Mouse (Mus musculus) heart, adult 2 months (tissue): ENCODE data around the gene Bloc1s3. TPM values are rescaled to one million over a fixed set of nuclear protein-coding genes. Genes with fewer than 3 reads are reported as not detected.
A peak's percentile ranks its signal among the peaks of the same experiment; 100 is the strongest.

ENCODE experiments used
- DNase-seq, 2 experiments: peaks; one replicate each; pipeline ENCODE4 v3.0.0; 2021
- H3K27ac ChIP-seq: fragments of 200-600 bp; 2 replicates; pipeline ENCODE4 v1.8.1; 2022
- H3K27me3 ChIP-seq: fragments of 200-500 bp; 2 replicates; pipeline ENCODE4 v1.6.1; 2012; ENCODE audit warnings: mild to moderate bottlenecking, low read length, inconsistent platforms, mixed read lengths; ENCODE audit not compliant: control insufficient read depth, insufficient read depth
- H3K36me3 ChIP-seq: fragments of 200-500 bp; 2 replicates; pipeline ENCODE4 v1.6.1; 2012; ENCODE audit warnings: low read length, inconsistent platforms; ENCODE audit not compliant: control insufficient read depth, insufficient read depth
- H3K4me1 ChIP-seq: fragments of 200-500 bp; 2 replicates; pipeline ENCODE4 v1.6.1; 2011; ENCODE audit warnings: low read length; ENCODE audit not compliant: control insufficient read depth, insufficient read depth
- H3K4me3 ChIP-seq: fragments of 200-600 bp; 2 replicates; pipeline ENCODE4 v1.8.1; 2022
- H3K79me2 ChIP-seq: fragments of 200-500 bp; replicated peaks from 2 replicates; pipeline ENCODE4 v1.6.1; 2012; ENCODE audit warnings: mild to moderate bottlenecking, inconsistent platforms, low read length, moderate library complexity, mixed read lengths; ENCODE audit not compliant: control insufficient read depth, insufficient read depth
- H3K9ac ChIP-seq: fragments of 200-500 bp; 2 replicates; pipeline ENCODE4 v1.6.1; 2012; ENCODE audit warnings: low read depth, mild to moderate bottlenecking, control low read depth, inconsistent platforms, low read length, mixed read lengths
- CTCF ChIP-seq: fragments of 200-600 bp; IDR thresholded peaks from 2 replicates; pipeline ENCODE4 v1.8.1; 2022; ENCODE audit warnings: antibody characterized with exemption, mild to moderate bottlenecking, moderate library complexity
- EP300 ChIP-seq: fragments of 200-500 bp; IDR thresholded peaks from 2 replicates; pipeline ENCODE4 v1.6.1; 2011; ENCODE audit warnings: low read depth, low read length, control low read depth; ENCODE audit not compliant: insufficient read depth
- POLR2A ChIP-seq: fragments of 200-500 bp; IDR thresholded peaks from 2 replicates; pipeline ENCODE4 v1.6.1; 2011; ENCODE audit warnings: mild to moderate bottlenecking, low read depth, low read length, control low read depth; ENCODE audit not compliant: insufficient read depth
- WGBS: fragments of 180-500 bp; shearing (Covaris S2); methylation state at CpG from one replicate; pipeline ENCODE4 v1.1.7; 2018; 5-methylcytosine and 5-hydroxymethylcytosine counted together
- intact Hi-C: fragments of 180-260 bp; cut with DNase I; formaldehyde crosslinking; loops from one replicate; pipeline ENCODE4 v1.15.1; 2025
- long read RNA-seq: library from polyadenylated mRNA; stranded (forward); transcript quantifications from one replicate; pipeline ENCODE4 v2.0.0, GENCODE M21; 2021
- polyA plus RNA-seq: library from polyadenylated mRNA; depleted of rRNA; stranded (reverse); fragments of >200 nt; gene quantifications from 2 replicates; pipeline ENCODE4 v1.2.3, GENCODE M21; 2012; rRNA removed
- total RNA-seq, 2 experiments: library from RNA; stranded (reverse); gene quantifications; 2 replicates each; pipeline ENCODE4 v1.2.3; 2021

Bloc1s3 gene
- 1 to 10 TPM; 2.2 to 2.5 TPM for total RNA-seq
- polyA plus RNA-seq = 3.9 and 5.4 TPM in 2 replicates
- long read RNA-seq, partial matches to known transcripts = 0 of 4 reads
- long read RNA-seq, other reads (novel, unspliced or antisense) = 1 of 4 reads

DNA sequence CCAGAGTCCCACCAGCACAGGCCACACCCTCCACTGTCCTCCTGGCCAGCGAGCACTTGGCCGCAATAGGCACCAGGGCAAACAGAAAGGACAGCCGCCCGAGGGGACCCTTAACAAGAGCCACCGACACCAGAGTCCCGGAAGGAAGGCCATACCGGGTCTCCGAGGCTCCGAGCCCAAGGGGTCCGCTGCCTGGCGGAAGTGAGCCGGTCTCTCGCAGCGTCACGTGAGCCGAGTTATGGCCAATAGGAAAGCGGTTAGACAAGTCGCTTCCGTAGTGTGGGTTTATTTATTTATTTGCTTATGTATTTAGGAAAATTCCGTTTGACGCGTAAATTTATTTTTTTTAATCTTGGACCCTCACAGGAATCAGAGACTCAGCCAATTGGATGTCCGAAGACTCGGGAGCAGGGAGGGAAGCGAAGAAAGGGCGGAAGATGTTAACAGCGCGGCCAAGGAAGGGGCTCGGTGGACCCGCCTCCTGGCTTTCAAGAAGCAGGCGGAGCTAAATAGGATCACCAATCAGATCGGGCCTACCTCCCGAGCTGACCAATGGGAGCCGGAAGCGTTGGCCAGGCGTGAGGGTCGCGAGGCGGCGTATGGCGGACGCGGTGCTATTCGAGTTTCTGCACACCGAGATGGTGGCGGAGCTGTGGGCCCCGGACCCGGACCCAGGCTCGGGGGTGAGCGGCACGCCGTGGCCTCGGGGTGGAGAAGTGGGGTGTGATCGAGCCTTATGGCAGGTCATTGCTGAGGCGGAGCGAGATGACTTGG lies at the start of gene Bloc1s3, which contains the start of gene Trappc6a:
Bloc1s3 (minus strand) TSS at position 218 of the 774 bp plus-strand sequence.
Trappc6a (plus strand) TSS at position 246 of the 774 bp plus-strand sequence.
- Histone ChIP-seq H3K27me3 (no peaks in the 10 kb centered on the region), H3K27ac (peak within 1 kb of the TSS; percentile 82), H3K36me3 (no peaks in the 10 kb centered on the region), H3K4me3 (peak within 1 kb of the TSS; percentile 100), H3K79me2 (no peaks in the 10 kb centered on the region), H3K9ac (peak within 1 kb of the TSS; percentile 87), H3K4me1 (peaks cover 6% of the 10 kb centered on the region)
- TF ChIP-seq EP300 (no peak), POLR2A (peak; percentile 67), CTCF (peak; percentile 28)
- DNase-seq = peak; percentile 93 to 95
- intact Hi-C loops = loop anchor here (2.0 kb wide), 1 partner anchor 50 kb away; the partner anchor contains the start of gene Mark4
- 1% methylated on average over 56 of the region's 56 CpGs for WGBS

DNA sequence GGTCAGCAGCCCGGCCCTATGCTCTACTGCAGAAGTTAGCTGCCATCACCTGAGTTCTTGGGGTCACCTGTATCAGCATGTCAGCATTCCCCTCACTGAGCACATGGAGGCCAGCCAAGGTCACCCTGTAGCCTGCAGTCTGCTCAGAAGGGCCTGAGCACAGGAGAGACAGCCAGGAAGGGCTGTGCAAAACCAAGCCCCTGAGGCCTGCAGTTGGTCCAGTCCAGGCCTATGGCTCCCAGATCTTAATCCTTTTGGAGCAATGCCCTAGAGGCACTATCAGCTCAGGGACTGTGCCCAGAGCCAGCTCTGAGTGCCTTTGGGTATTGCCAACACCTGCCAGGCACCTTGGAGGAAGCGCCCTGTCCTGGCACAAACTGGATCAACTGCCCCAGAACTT lies 48.9 kb upstream of the Bloc1s3 start:
- H3K36me3 ChIP-seq = no peaks in the 10 kb centered on the region; the same call in none of the 2 replicates
- no peaks in the 10 kb centered on the region for H3K27me3 ChIP-seq
- DNase-seq = peak in 1 of 2 experiments; percentile 22
- intact Hi-C loops = no loop called here
- H3K4me1 ChIP-seq = peaks cover 42% of the 10 kb centered on the region
- no peak overlapping the region for H3K4me3 ChIP-seq
- no peak overlapping the region for H3K9ac ChIP-seq
- peaks cover 16% of the 10 kb centered on the region for H3K79me2 ChIP-seq
- 60% methylated on average over 2 of the region's 2 CpGs for WGBS
- no peak for TF ChIP-seq POLR2A
- no peak for TF ChIP-seq EP300
- TF ChIP-seq CTCF = no peak
- no peak overlapping the region; the same call in 1 of the 2 replicates for H3K27ac ChIP-seq

DNA sequence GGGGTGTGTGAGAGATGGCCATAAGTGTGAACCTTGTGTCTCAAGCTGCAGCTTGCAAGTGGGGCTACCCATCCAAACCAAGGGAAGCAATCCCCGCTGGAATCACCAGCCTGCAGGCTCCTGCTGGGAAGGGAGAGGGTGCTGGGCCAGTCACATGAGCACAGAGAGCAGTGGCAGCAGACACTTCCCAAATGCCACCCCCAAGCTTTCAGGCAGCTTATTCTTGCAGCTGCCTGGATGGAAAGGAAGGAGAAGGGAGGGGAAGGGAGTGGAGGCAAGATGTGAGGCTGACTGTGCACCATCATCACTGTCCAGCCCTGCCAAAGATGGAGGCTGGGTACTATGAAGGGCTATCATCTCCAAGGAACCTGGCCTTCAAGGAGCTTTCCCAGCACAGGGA lies 46.0 kb upstream of the Bloc1s3 start:
- no peak for DNase-seq
- H3K36me3 ChIP-seq = no peaks in the 10 kb centered on the region; the same call in none of the 2 replicates
- intact Hi-C loops = no loop called here
- no peak overlapping the region for H3K9ac ChIP-seq
- H3K79me2 ChIP-seq = peaks cover 16% of the 10 kb centered on the region
- H3K27me3 ChIP-seq = no peaks in the 10 kb centered on the region
- WGBS = 67% methylated on average over 1 of the region's 1 CpGs
- TF ChIP-seq EP300 = no peak
- no peak for TF ChIP-seq CTCF
- no peak for TF ChIP-seq POLR2A
- H3K27ac ChIP-seq = no peak overlapping the region
- H3K4me3 ChIP-seq = no peak overlapping the region
- H3K4me1 ChIP-seq = peaks cover 30% of the 10 kb centered on the region

DNA sequence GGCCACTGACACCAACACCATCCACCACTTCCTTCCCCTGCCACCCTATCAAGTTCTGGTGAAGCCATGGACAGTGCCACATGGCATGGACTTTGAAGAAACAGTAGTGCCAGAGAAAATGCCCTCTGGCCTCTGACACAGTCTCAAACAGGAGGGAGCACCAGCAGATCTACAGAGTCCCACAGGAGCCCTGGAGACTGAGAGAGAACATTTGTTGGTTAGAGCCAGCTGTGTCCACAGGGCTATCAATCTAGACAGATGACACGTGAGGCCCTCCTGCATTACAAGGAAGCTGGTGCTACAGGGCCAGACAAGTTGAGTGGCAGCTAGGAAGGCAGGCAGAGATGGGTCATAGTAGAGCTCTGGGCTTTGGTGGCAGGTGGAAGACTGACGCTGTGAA lies 44.3 kb upstream of the Bloc1s3 start:
- WGBS = 34% methylated on average over 2 of the region's 2 CpGs
- Histone ChIP-seq H3K4me3 (no peak overlapping the region), H3K27ac (no peak overlapping the region)

DNA sequence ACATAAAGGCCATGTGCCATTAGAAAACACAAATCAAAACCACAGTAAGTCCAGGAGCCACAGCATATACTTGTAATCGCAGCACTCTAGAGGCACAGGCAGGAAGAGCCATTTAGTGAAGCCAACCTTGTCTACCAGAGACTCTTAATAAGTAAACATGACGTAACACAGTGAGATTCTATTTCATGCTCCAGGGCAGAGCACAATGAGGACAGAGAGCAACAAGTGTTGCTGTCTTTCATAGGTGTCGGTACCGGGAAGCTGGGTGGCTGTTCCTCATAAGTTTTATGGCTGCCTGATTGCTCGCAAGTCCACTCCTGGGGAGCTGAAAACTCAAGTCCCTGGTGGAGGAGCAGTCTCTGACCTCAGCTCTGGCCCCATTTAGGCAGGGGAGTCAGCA lies 43.5 kb upstream of the Bloc1s3 start:
- TF ChIP-seq POLR2A (no peak), CTCF (no peak), EP300 (no peak)
- intact Hi-C loops = no loop called here
- Histone ChIP-seq H3K4me3 (no peak overlapping the region), H3K4me1 (peaks cover 13% of the 10 kb centered on the region), H3K36me3 (no peaks in the 10 kb centered on the region), H3K79me2 (peaks cover 17% of the 10 kb centered on the region), H3K9ac (no peak overlapping the region), H3K27ac (no peak overlapping the region), H3K27me3 (no peaks in the 10 kb centered on the region)
- DNase-seq = no peak
- WGBS = 85% methylated on average over 5 of the region's 5 CpGs

More for the DNA sequence above, 44.3 kb upstream of the Bloc1s3 start:
- Histone ChIP-seq H3K4me1 (peaks cover 17% of the 10 kb centered on the region), H3K27me3 (no peaks in the 10 kb centered on the region), H3K79me2 (peaks cover 17% of the 10 kb centered on the region), H3K9ac (no peak overlapping the region; the same call in 1 of the 2 replicates), H3K36me3 (no peaks in the 10 kb centered on the region)
- DNase-seq = no peak
- intact Hi-C loops = no loop called here
- TF ChIP-seq CTCF (no peak), EP300 (no peak), POLR2A (no peak)

DNA sequence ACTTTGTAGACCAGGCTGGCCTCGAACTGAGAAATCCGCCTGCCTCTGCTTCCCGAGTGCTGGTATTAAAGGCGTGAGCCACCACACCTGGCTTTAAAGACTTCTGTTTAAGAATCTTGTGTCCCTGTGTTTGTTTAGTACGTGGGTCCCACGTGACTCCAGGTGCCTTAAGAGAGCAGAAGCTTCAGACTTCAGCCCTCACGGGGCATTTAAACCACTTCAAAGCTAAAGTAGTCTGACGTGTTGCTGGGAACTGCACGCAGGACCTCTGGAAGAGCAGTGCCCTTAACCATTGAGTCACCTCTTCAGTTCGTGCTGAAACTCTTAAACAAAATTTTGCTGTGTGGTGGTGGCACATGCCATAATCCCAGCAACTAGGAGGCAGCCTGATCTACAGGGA lies 41.2 kb upstream of the Bloc1s3 start:
- TF ChIP-seq CTCF = no peak
- TF ChIP-seq EP300 = no peak
- TF ChIP-seq POLR2A = no peak
- 85% methylated on average over 10 of the region's 10 CpGs for WGBS
- Histone ChIP-seq H3K36me3 (no peaks in the 10 kb centered on the region), H3K79me2 (peaks cover 18% of the 10 kb centered on the region), H3K4me1 (peaks cover 10% of the 10 kb centered on the region), H3K27me3 (no peaks in the 10 kb centered on the region), H3K4me3 (no peak overlapping the region), H3K9ac (no peak overlapping the region), H3K27ac (no peak overlapping the region)
- intact Hi-C loops = no loop called here
- DNase-seq = no peak
